Mouse (Mus musculus): ENCODE data around the gene Noxred1.

DNA sequence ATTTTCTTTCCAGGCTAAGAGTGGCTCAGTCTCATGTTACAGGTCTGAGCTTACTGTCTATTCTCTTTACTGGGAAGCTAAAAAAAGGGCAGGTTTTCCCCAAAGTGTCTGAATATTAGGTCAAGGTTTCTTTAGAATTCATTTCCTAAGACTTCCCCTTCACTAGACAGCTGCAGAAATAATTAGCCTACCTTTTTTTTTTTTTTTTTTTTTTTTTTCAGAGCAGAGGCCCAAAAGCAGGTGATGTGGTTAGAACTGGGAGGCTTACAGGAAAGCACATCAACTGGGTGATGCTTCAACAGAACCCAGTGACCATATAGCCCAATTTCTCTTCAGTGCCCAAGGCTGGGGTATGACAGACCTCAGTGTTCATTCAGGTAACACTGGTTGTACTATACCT is 42.2 kb downstream of the Noxred1 start:
- no peak for TF ChIP-seq GATA1 (IDR thresholded peaks at IDR 0.05; ENCODE audit: borderline replicate concordance, low read length)
- no peak for TF ChIP-seq FLI1 (IDR thresholded peaks at IDR 0.05; ENCODE audit: low read length)
